Mouse (Mus musculus): ENCODE results near the gene Hist1h2af.
"Not testable (repeated sequence)": the region's sequence is repeated elsewhere in the genome, so short reads cannot be mapped to it uniquely, and the experiment has no call there.

GRCm38 (mm10) chr13:23573034-23573897, 39.6 kb downstream of the Hist1h2af start:
- not testable (repeated sequence) for TF ChIP-seq CTCF (IDR thresholded peaks at IDR 0.05; ENCODE audit: extremely low read depth, insufficient read length, insufficient replicate concordance, low read depth, low read length); POLR2A (IDR thresholded peaks at IDR 0.05; ENCODE audit: low read depth, low read length)
